Comparison of ENCODE assay signal across 12 mouse cellular contexts in genomic region chr7:99046545-99047206, GRCm38 (mm10).
DNase-seq lines count a peak whose midpoint lies in the region; ATAC-seq and TF ChIP-seq lines count a peak whose summit lies in the region.
"Had no signal": no experiment of that assay in that cellular context is flagged by ENCODE, and none has a peak within 500 bp of the region (broad histone marks: within the 10 kb centered on the region; RNA-seq: fewer than 3 reads in every experiment).

No protein-coding gene starts in this region.

- H3K4me3 ChIP-seq in heart, embryonic 10.5 days, result no peak overlapping the region
- no peak overlapping the region for H3K4me3 ChIP-seq in heart, embryonic 11.5 days (ENCODE audit: low read depth, low read length)
- H3K4me3 ChIP-seq in midbrain, embryonic 14.5 days (replicated peaks; ENCODE audit: low read depth, low read length), result no peak overlapping the region
- H3K4me3 ChIP-seq in midbrain, embryonic 10.5 days, result no peak overlapping the region
- H3K4me3 ChIP-seq in hindbrain, postnatal 0 days (ENCODE audit: low read length), result no peak overlapping the region
- H3K4me3 ChIP-seq in stomach, embryonic 16.5 days (replicated peaks; ENCODE audit: low read length), result no peak overlapping the region

- DNase-seq in heart, embryonic 10.5 days (ENCODE audit: low spot score), result no peak
- peak; percentile 52 for DNase-seq in midbrain, embryonic 14.5 days
- DNase-seq in midbrain, embryonic 10.5 days (ENCODE audit: low spot score), result no peak
- peak; percentile 68 for DNase-seq in hindbrain, postnatal 0 days (ENCODE audit: low spot score)
- DNase-seq in thymus, postnatal 36 days, result no peak
- no peak for DNase-seq in thymus, postnatal 14 days
- DNase-seq: cerebellum, adult 11 months; kidney, adult 11 months; thymus, postnatal 25 days had no signal

- ATAC-seq in heart, embryonic 11.5 days (replicated peaks; ENCODE audit: insufficient number of reproducible peaks, low FRiP score, low TSS enrichment), result no peak
- ATAC-seq in midbrain, embryonic 14.5 days (ENCODE audit: low FRiP score, low TSS enrichment), result no peak
- peak; percentile 53; the same call in 1 of the 2 replicates for ATAC-seq in hindbrain, postnatal 0 days
- ATAC-seq in stomach, embryonic 16.5 days (ENCODE audit: insufficient read depth, low FRiP score), result no peak
- ATAC-seq: lung, postnatal 0 days had no signal

- TF ChIP-seq CTCF in hindbrain, postnatal 0 days (IDR thresholded peaks at IDR 0.05; ENCODE audit: low read depth), result no peak

- WGBS in heart, embryonic 10.5 days, result 78% methylated on average over 11 of the region's 11 CpGs
- WGBS in heart, embryonic 11.5 days (ENCODE audit: insufficient replicate concordance), result 75% methylated on average over 11 of the region's 11 CpGs
- 60% methylated on average over 11 of the region's 11 CpGs for WGBS in midbrain, embryonic 14.5 days
- WGBS in midbrain, embryonic 10.5 days, result 81% methylated on average over 11 of the region's 11 CpGs
- 38% methylated on average over 11 of the region's 11 CpGs for WGBS in hindbrain, postnatal 0 days
- 47% methylated on average over 11 of the region's 11 CpGs for WGBS in stomach, embryonic 16.5 days

- H3K27ac ChIP-seq in heart, embryonic 10.5 days, result 0 out of 2 replicates have a peak overlapping the region, but pooled peaks have one; percentile 11
- no peak overlapping the region for H3K27ac ChIP-seq in heart, embryonic 11.5 days (ENCODE audit: low read depth, low read length)
- H3K27ac ChIP-seq in midbrain, embryonic 14.5 days (replicated peaks; ENCODE audit: low read depth, low read length), result no peak overlapping the region
- no peak overlapping the region for H3K27ac ChIP-seq in midbrain, embryonic 10.5 days (replicated peaks)
- H3K27ac ChIP-seq in hindbrain, postnatal 0 days, result no peak overlapping the region
- H3K27ac ChIP-seq in stomach, embryonic 16.5 days (ENCODE audit: low read length), result peak overlapping the region; percentile 1; the same call in 1 of the 2 replicates

- no peaks in the 10 kb centered on the region for H3K27me3 ChIP-seq in heart, embryonic 10.5 days (ENCODE audit: insufficient read depth, poor library complexity, severe bottlenecking)
- no peaks in the 10 kb centered on the region for H3K27me3 ChIP-seq in heart, embryonic 11.5 days (ENCODE audit: control insufficient read depth, insufficient read depth, low read length)
- H3K27me3 ChIP-seq in midbrain, embryonic 14.5 days (ENCODE audit: control insufficient read depth, insufficient read depth, low read length), result no peaks in the 10 kb centered on the region
- no peaks in the 10 kb centered on the region for H3K27me3 ChIP-seq in midbrain, embryonic 10.5 days (ENCODE audit: low read depth, poor library complexity, severe bottlenecking)
- H3K27me3 ChIP-seq in hindbrain, postnatal 0 days (ENCODE audit: insufficient read depth, low read length), result no peaks in the 10 kb centered on the region
- no peaks in the 10 kb centered on the region for H3K27me3 ChIP-seq in stomach, embryonic 16.5 days (ENCODE audit: control insufficient read depth, insufficient read depth, low read length)

- H3K9ac ChIP-seq in heart, embryonic 11.5 days (ENCODE audit: low read depth, low read length), result no peak overlapping the region
- no peak overlapping the region for H3K9ac ChIP-seq in midbrain, embryonic 14.5 days (replicated peaks; ENCODE audit: low read length)
- no peak overlapping the region for H3K9ac ChIP-seq in hindbrain, postnatal 0 days (replicated peaks; ENCODE audit: low read length)
- peak overlapping the region; percentile 44 for H3K9ac ChIP-seq in stomach, embryonic 16.5 days (ENCODE audit: low read length)

- no peaks in the 10 kb centered on the region for H3K9me3 ChIP-seq in heart, embryonic 10.5 days
- no peaks in the 10 kb centered on the region for H3K9me3 ChIP-seq in heart, embryonic 11.5 days (replicated peaks; ENCODE audit: control insufficient read depth, low read length)
- H3K9me3 ChIP-seq in midbrain, embryonic 14.5 days (ENCODE audit: control insufficient read depth, low read length), result no peaks in the 10 kb centered on the region
- H3K9me3 ChIP-seq in midbrain, embryonic 10.5 days (replicated peaks), result no peaks in the 10 kb centered on the region
- H3K9me3 ChIP-seq in hindbrain, postnatal 0 days (ENCODE audit: low read length), result no peaks in the 10 kb centered on the region
- H3K9me3 ChIP-seq in stomach, embryonic 16.5 days (replicated peaks; ENCODE audit: control insufficient read depth, low read length), result no peaks in the 10 kb centered on the region

- H3K36me3 ChIP-seq in heart, embryonic 10.5 days, result peaks cover 9% of the 10 kb centered on the region; the same call in 1 of the 2 replicates
- peaks cover 4% of the 10 kb centered on the region; the same call in 1 of the 2 replicates for H3K36me3 ChIP-seq in heart, embryonic 11.5 days (ENCODE audit: control insufficient read depth, insufficient read depth, low read length)
- H3K36me3 ChIP-seq in midbrain, embryonic 14.5 days (ENCODE audit: control insufficient read depth, insufficient read depth, low read length), result no peaks in the 10 kb centered on the region
- H3K36me3 ChIP-seq in midbrain, embryonic 10.5 days, result no peaks in the 10 kb centered on the region
- H3K36me3 ChIP-seq in hindbrain, postnatal 0 days (ENCODE audit: insufficient read depth, low read length), result no peaks in the 10 kb centered on the region
- H3K36me3 ChIP-seq in stomach, embryonic 16.5 days (ENCODE audit: control insufficient read depth, insufficient read depth, low read length), result no peaks in the 10 kb centered on the region

- no peak overlapping the region for H3K4me2 ChIP-seq in heart, embryonic 11.5 days
- H3K4me2 ChIP-seq in midbrain, embryonic 14.5 days (ENCODE audit: low read length), result peak overlapping the region; percentile 25; the same call in 1 of the 2 replicates
- peak overlapping the region; percentile 37 for H3K4me2 ChIP-seq in hindbrain, postnatal 0 days (ENCODE audit: low read depth, low read length)
- peak overlapping the region; percentile 23; the same call in 1 of the 2 replicates for H3K4me2 ChIP-seq in stomach, embryonic 16.5 days (ENCODE audit: low read depth, low read length)

- H3K4me1 ChIP-seq in heart, embryonic 10.5 days, result peaks cover 61% of the 10 kb centered on the region
- peaks cover 33% of the 10 kb centered on the region for H3K4me1 ChIP-seq in heart, embryonic 11.5 days (ENCODE audit: control insufficient read depth, insufficient read depth, low read length)
- no peaks in the 10 kb centered on the region for H3K4me1 ChIP-seq in midbrain, embryonic 14.5 days (ENCODE audit: control insufficient read depth, insufficient read depth, low read length)
- 0 out of 2 replicates have a peak, but pooled peaks cover 6% of the 10 kb centered on the region for H3K4me1 ChIP-seq in midbrain, embryonic 10.5 days
- no peaks in the 10 kb centered on the region; the same call in 1 of the 2 replicates for H3K4me1 ChIP-seq in hindbrain, postnatal 0 days (ENCODE audit: insufficient read depth, low read length)
- peaks cover 23% of the 10 kb centered on the region for H3K4me1 ChIP-seq in stomach, embryonic 16.5 days (ENCODE audit: control insufficient read depth, insufficient read depth, low read length)

Comparison
In these comparisons a context has a peak if more than half of its experiments do, and no peak if none do; other contexts are left out.
1. DNase-seq: peak in midbrain, embryonic 14.5 days (single experiment) and hindbrain, postnatal 0 days (single experiment); none in heart, embryonic 10.5 days (single experiment), midbrain, embryonic 10.5 days (single experiment), thymus, postnatal 36 days (0 of 2) and thymus, postnatal 14 days (single experiment).
2. H3K27ac ChIP-seq: peak in heart, embryonic 10.5 days (single experiment) and stomach, embryonic 16.5 days (single experiment); none in heart, embryonic 11.5 days (single experiment), midbrain, embryonic 14.5 days (single experiment), midbrain, embryonic 10.5 days (single experiment) and hindbrain, postnatal 0 days (single experiment).